Mouse (Mus musculus) intestine, postnatal 0 days (tissue): Measurements from ENCODE around the gene Schip1. TPM values are rescaled to one million over a fixed set of nuclear protein-coding genes. Genes with fewer than 3 reads are reported as not detected.

Source experiments
- ATAC-seq: fragments of 200-750 bp; cut with Nextera tagmentation; 2 replicates; pipeline ENCODE4 v1.8.0; 2017; ENCODE audit warnings: mild to moderate bottlenecking, moderate TSS enrichment, moderate library complexity
- H3K27ac ChIP-seq: fragments of 300-500 bp; sonication (generic); 2 replicates; pipeline ENCODE4 v1.5.1; 2014; ENCODE audit warnings: mild to moderate bottlenecking, low read depth, low read length, moderate library complexity
- H3K27me3 ChIP-seq: fragments of 300-500 bp; sonication (generic); replicated peaks from 2 replicates; pipeline ENCODE4 v1.6.1; 2014; ENCODE audit warnings: low read length, mixed read lengths; ENCODE audit not compliant: control insufficient read depth, insufficient read depth
- H3K36me3 ChIP-seq: fragments of 300-500 bp; sonication (generic); 2 replicates; pipeline ENCODE4 v1.6.1; 2014; ENCODE audit warnings: mild to moderate bottlenecking, moderate library complexity; ENCODE audit not compliant: control insufficient read depth, insufficient read depth
- H3K4me1 ChIP-seq: fragments of 300-500 bp; sonication (generic); replicated peaks from 2 replicates; pipeline ENCODE4 v1.6.1; 2014; ENCODE audit warnings: antibody characterized with exemption, low read length, mixed read lengths; ENCODE audit not compliant: control insufficient read depth, insufficient read depth
- H3K4me2 ChIP-seq: fragments of 300-500 bp; sonication (generic); replicated peaks from 2 replicates; pipeline ENCODE4 v1.6.1; 2014; ENCODE audit warnings: low read depth, mild to moderate bottlenecking, moderate library complexity
- H3K4me3 ChIP-seq: fragments of 300-500 bp; sonication (generic); 2 replicates; pipeline ENCODE4 v1.5.1; 2014; ENCODE audit warnings: low read depth, low read length
- H3K9ac ChIP-seq: fragments of 300-500 bp; sonication (generic); 2 replicates; pipeline ENCODE4 v1.6.1; 2014; ENCODE audit warnings: mild to moderate bottlenecking, low read depth, low read length
- H3K9me3 ChIP-seq: fragments of 300-500 bp; sonication (generic); 2 replicates; pipeline ENCODE4 v1.6.1; 2016; ENCODE audit warnings: mixed run types; ENCODE audit not compliant: control insufficient read depth
- CTCF ChIP-seq: sonication (generic); IDR thresholded peaks from 2 replicates; pipeline ENCODE4 v1.5.1; 2016; ENCODE audit warnings: low read depth, mild to moderate bottlenecking, control low read depth, antibody characterized with exemption, moderate library complexity
- WGBS: fragments of 180-500 bp; shearing (Covaris S2); extraction: QIAGEN DNeasy Blood & Tissue Kit; methylation state at CpG from one replicate; pipeline ENCODE4 v1.1.7; 2014; 5-methylcytosine and 5-hydroxymethylcytosine counted together
- polyA plus RNA-seq: library from polyadenylated mRNA; unstranded; fragments of >200 nt; fragmentation: Nextera tagmentation; extraction: Ambion mirVana; gene quantifications from 2 replicates; pipeline ENCODE4 v1.2.1, GENCODE M21; 2015

The Schip1 gene
- polyA plus RNA-seq, 1 experiment from 2014 or later = 24.2 TPM

- H3K9me3 ChIP-seq = no peaks in the 10 kb centered on the region
- WGBS = 39% methylated on average over 6 of the region's 6 CpGs
- peak; percentile 55; the same call in 1 of the 2 replicates for ATAC-seq
- no peak for TF ChIP-seq CTCF
- H3K27ac ChIP-seq = peak overlapping the region; percentile 15
- H3K4me3 ChIP-seq = no peak overlapping the region
- no peaks in the 10 kb centered on the region for H3K36me3 ChIP-seq
- 0 out of 2 replicates have a peak, but pooled peaks cover 8% of the 10 kb centered on the region for H3K4me1 ChIP-seq
- no peak overlapping the region for H3K9ac ChIP-seq
- no peak overlapping the region for H3K4me2 ChIP-seq
- H3K27me3 ChIP-seq = no peaks in the 10 kb centered on the region
Measured at GRCm38 (mm10) chr3:68508629-68509028, 444.0 kb downstream of the Schip1 start.

GRCm38 (mm10) chr3:68510872-68511271, 446.3 kb downstream of the Schip1 start:
- Histone ChIP-seq H3K4me2 (no peak overlapping the region), H3K4me1 (peaks cover 9% of the 10 kb centered on the region; the same call in 1 of the 2 replicates), H3K27ac (no peak overlapping the region), H3K9ac (no peak overlapping the region), H3K9me3 (no peaks in the 10 kb centered on the region), H3K36me3 (no peaks in the 10 kb centered on the region), H3K4me3 (no peak overlapping the region), H3K27me3 (no peaks in the 10 kb centered on the region)
- TF ChIP-seq CTCF = no peak
- no peak for ATAC-seq
- 86% methylated on average over 5 of the region's 5 CpGs for WGBS

- Histone ChIP-seq H3K4me3 (no peak overlapping the region), H3K27me3 (no peaks in the 10 kb centered on the region), H3K4me2 (no peak overlapping the region), H3K36me3 (no peaks in the 10 kb centered on the region), H3K4me1 (peaks cover 9% of the 10 kb centered on the region; the same call in 1 of the 2 replicates), H3K9me3 (no peaks in the 10 kb centered on the region), H3K27ac (no peak overlapping the region), H3K9ac (no peak overlapping the region)
- no peak for ATAC-seq
- 77% methylated on average over 4 of the region's 4 CpGs for WGBS
- TF ChIP-seq CTCF = no peak
Measured at GRCm38 (mm10) chr3:68511744-68512143, 447.1 kb downstream of the Schip1 start.

GRCm38 (mm10) chr3:68512327-68512726, 447.7 kb downstream of the Schip1 start:
- no peak overlapping the region for H3K4me3 ChIP-seq
- ATAC-seq = no peak
- 73% methylated on average over 11 of the region's 11 CpGs for WGBS
- H3K9ac ChIP-seq = no peak overlapping the region
- no peaks in the 10 kb centered on the region for H3K36me3 ChIP-seq
- no peak overlapping the region for H3K4me2 ChIP-seq
- H3K27me3 ChIP-seq = no peaks in the 10 kb centered on the region
- no peak overlapping the region for H3K27ac ChIP-seq
- H3K4me1 ChIP-seq = peaks cover 9% of the 10 kb centered on the region; the same call in 1 of the 2 replicates
- H3K9me3 ChIP-seq = no peaks in the 10 kb centered on the region
- no peak for TF ChIP-seq CTCF

GRCm38 (mm10) chr3:68513340-68514119, 448.9 kb downstream of the Schip1 start:
- H3K9me3 ChIP-seq = no peaks in the 10 kb centered on the region
- peak; percentile 50 for ATAC-seq
- 29% methylated on average over 7 of the region's 7 CpGs for WGBS
- TF ChIP-seq CTCF = no peak
- H3K9ac ChIP-seq = no peak overlapping the region
- H3K27ac ChIP-seq = peak overlapping the region; percentile 3; the same call in 1 of the 2 replicates
- H3K4me3 ChIP-seq = no peak overlapping the region
- no peaks in the 10 kb centered on the region for H3K36me3 ChIP-seq
- peaks cover 9% of the 10 kb centered on the region; the same call in 1 of the 2 replicates for H3K4me1 ChIP-seq
- H3K4me2 ChIP-seq = no peak overlapping the region
- no peaks in the 10 kb centered on the region for H3K27me3 ChIP-seq

GRCm38 (mm10) chr3:68514120-68514497, 449.5 kb downstream of the Schip1 start:
- no peak for TF ChIP-seq CTCF
- Histone ChIP-seq H3K9me3 (no peaks in the 10 kb centered on the region), H3K27me3 (no peaks in the 10 kb centered on the region), H3K4me1 (peaks cover 7% of the 10 kb centered on the region; the same call in 1 of the 2 replicates), H3K9ac (no peak overlapping the region), H3K4me3 (no peak overlapping the region), H3K36me3 (no peaks in the 10 kb centered on the region), H3K4me2 (no peak overlapping the region), H3K27ac (no peak overlapping the region)
- no peak for ATAC-seq
- WGBS = 75% methylated on average over 3 of the region's 3 CpGs
